Mouse (Mus musculus) limb, embryonic 10.5 days (tissue): ENCODE data around the gene Hspa8. TPM values are rescaled to one million over a fixed set of nuclear protein-coding genes. Genes with fewer than 3 reads are reported as not detected.
"Not testable (repeated sequence)": the region's sequence is repeated elsewhere in the genome, so short reads cannot be mapped to it uniquely, and the experiment has no call there.

ENCODE experiments used
- DNase-seq: peaks from one replicate; pipeline ENCODE4 v3.0.0-alpha.2; 2017; ENCODE audit warnings: low spot score
- H3K27ac ChIP-seq: fragments of 300-500 bp; sonication (generic); 2 replicates; pipeline ENCODE4 v1.5.1; 2016; ENCODE audit warnings: mild to moderate bottlenecking
- H3K27me3 ChIP-seq: fragments of 300-500 bp; sonication (generic); 2 replicates; pipeline ENCODE4 v1.6.1; 2016; ENCODE audit warnings: low read depth, mild to moderate bottlenecking; ENCODE audit not compliant: poor library complexity, severe bottlenecking
- H3K36me3 ChIP-seq: fragments of 300-500 bp; sonication (generic); 2 replicates; pipeline ENCODE4 v1.6.1; 2016; ENCODE audit warnings: mild to moderate bottlenecking, moderate library complexity
- H3K4me1 ChIP-seq: fragments of 300-500 bp; sonication (generic); 2 replicates; pipeline ENCODE4 v1.6.1; 2016
- H3K4me3 ChIP-seq: fragments of 300-500 bp; sonication (generic); 2 replicates; pipeline ENCODE4 v1.5.1; 2016; ENCODE audit warnings: mild to moderate bottlenecking, moderate library complexity
- H3K9me3 ChIP-seq: fragments of 300-500 bp; sonication (generic); replicated peaks from 2 replicates; pipeline ENCODE4 v1.6.1; 2016; ENCODE audit warnings: mild to moderate bottlenecking
- WGBS: fragments of 180-500 bp; shearing (Covaris S2); methylation state at CpG from one replicate; pipeline ENCODE4 v1.1.7; 2016; 5-methylcytosine and 5-hydroxymethylcytosine counted together
- polyA plus RNA-seq: library from polyadenylated mRNA; unstranded; fragments of >200 nt; fragmentation: Nextera tagmentation; extraction: Ambion mirVana; gene quantifications from 2 replicates; pipeline ENCODE4 v1.2.1, GENCODE M21; 2016

The Hspa8 gene
- polyA plus RNA-seq: 3,450 and 4,164 TPM in 2 replicates

DNA sequence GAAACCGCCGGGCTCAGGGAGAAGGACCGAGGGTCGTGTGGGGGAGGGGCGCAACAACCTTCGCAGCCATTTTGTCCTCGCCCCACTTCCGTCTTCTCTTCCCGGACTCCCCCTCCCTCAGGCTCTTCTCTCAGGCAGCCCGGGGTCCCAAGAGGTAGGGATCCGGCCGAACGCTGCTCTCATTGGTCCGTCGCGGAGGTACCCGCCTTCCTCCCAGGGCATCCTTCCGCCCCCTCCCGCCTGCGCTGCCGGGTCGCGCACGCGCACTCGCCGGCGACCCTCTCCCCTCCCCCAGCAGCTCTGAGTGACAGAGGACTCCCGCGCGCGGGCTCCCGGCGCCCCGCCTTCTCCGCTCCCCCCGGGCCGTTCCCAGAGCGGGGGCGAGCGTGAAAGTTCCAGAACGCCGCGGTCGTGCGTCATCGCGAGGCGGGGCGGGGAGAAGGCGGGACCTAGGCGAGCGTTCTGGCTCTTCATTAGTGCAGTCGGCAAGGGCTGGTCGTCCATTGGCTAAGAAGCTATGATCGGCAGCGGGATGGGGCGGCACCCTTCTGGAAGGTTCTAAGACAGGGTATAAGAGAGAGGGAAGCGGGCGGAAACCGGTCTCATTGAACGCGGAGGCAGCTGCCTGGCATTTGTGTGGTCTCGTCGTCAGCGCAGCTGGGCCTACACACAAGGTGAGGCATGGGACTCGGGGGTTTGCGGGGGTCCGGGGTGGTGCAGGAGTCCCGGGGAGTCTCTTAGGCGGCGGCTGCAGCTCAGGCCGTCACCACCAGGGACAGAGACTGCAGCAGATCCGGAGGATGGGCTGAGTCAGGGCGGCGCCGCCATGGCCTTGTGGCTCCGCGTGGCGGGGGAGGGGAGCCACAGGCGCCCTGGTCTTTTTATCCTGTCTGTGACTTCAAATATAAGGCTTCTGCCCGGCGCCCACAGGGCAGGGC lies at the start of gene Hspa8:
TSS of gene Hspa8 (plus strand) at position 310 of the 938 bp plus-strand sequence.
- no peaks in the 10 kb centered on the region for H3K9me3 ChIP-seq
- peak; percentile 100 for DNase-seq
- H3K4me3 ChIP-seq: peak within 1 kb of the TSS; percentile 87
- H3K4me1 ChIP-seq: peaks cover 22% of the 10 kb centered on the region
- peak within 1 kb of the TSS; percentile 97 for H3K27ac ChIP-seq
- peaks cover 44% of the 10 kb centered on the region for H3K36me3 ChIP-seq
- H3K27me3 ChIP-seq: no peaks in the 10 kb centered on the region
- whole genome bisulfite sequencing: under 1% methylated on average over 80 of the region's 83 CpGs

GRCm38 (mm10) chr9:40751749-40752148 lies 49.0 kb upstream of the Hspa8 start:
- Histone ChIP-seq H3K27me3 (no peaks in the 10 kb centered on the region), H3K4me3 (no peak overlapping the region), H3K4me1 (peaks cover 15% of the 10 kb centered on the region), H3K36me3 (peaks cover 15% of the 10 kb centered on the region), H3K9me3 (no peaks in the 10 kb centered on the region), H3K27ac (no peak overlapping the region)
- 74% methylated on average over 3 of the region's 3 CpGs for WGBS
- no peak for DNase-seq

DNA sequence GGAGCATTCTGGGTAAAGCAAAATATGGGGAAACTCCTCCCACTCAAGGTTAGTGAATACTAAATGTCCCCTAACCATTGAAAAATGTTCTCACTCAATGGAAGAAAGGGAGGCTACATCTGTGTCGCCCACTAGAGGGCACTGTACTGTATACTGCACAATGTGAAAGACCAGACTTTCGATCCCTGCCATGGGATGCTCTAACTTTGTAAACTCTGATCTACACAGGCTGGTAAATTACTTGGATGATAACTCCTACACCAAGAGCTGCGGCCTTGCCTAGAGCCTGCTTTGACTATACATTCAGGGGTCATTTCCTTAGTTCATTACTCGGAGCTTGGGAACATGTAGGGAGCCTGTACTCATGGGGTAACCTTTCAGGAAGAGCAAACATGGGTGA lies 44.4 kb upstream of the Hspa8 start:
- H3K4me3 ChIP-seq: no peak overlapping the region
- peaks cover 10% of the 10 kb centered on the region for H3K36me3 ChIP-seq
- 22% methylated on average over 4 of the region's 4 CpGs for WGBS
- DNase-seq: peak; percentile 72
- peaks cover 24% of the 10 kb centered on the region for H3K4me1 ChIP-seq
- H3K9me3 ChIP-seq: no peaks in the 10 kb centered on the region
- H3K27ac ChIP-seq: peak overlapping the region; percentile 76
- H3K27me3 ChIP-seq: no peaks in the 10 kb centered on the region

DNA sequence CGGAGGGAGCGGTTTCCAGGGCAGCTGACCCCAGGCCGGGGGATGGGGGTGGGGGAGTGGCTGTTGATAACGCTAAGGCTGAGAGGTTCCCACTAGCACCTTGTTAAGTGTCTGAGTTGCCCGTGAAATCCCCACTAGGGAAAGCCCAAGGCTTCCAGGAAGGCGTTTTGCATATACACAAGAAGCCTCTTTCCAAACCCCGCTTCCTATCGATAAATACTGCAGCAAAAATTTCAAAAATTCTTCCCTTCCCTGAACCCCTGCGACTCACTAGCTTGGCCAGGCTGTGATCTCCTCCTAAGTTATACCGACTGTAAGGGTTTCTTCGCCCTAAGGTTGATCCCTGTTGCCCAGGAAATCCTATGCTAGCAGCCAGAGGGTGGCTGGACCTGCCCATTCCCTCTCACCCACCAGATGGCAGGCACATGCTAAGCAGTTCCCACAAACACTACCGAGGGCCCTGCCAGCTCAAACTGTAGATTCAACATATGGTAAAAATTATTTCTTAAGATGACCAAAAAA lies 43.6 kb upstream of the Hspa8 start:
- Histone ChIP-seq H3K9me3 (no peaks in the 10 kb centered on the region), H3K36me3 (peaks cover 17% of the 10 kb centered on the region), H3K4me3 (peak overlapping the region; percentile 43), H3K4me1 (peaks cover 20% of the 10 kb centered on the region), H3K27me3 (no peaks in the 10 kb centered on the region), H3K27ac (peak overlapping the region; percentile 76)
- WGBS: 17% methylated on average over 12 of the region's 12 CpGs
- DNase-seq: peak; percentile 82

DNA sequence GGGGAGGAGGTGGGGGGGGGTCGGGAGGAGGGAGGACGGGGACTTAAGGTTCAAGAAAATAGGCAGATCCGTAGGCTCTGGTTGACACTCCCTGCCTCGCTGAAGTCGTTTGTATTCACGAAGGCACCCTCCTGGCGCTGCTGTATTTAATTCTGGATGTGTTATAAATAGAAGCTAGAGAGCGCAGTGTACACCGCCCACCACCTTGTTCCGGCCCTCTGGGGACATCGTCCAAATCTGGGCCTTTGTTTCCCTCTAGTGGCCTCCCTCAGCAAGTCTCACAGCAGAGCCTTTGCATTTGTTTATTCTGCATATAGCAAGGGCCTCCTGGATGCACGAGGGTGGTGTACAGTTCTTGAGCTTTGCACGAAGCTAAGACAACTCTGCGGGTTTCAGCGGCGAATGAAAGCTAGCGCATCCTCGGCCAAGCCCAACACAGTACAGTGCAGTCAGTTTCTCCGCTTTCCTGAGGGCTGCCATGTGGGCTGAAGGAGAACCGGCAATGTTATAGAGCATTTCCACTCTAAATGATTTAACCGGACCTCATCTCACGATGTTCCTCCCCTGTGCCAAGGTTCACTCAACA lies 43.0 kb upstream of the Hspa8 start:
- Histone ChIP-seq H3K36me3 (peaks cover 22% of the 10 kb centered on the region), H3K27ac (peak overlapping the region; percentile 76), H3K9me3 (no peaks in the 10 kb centered on the region), H3K4me3 (peak overlapping the region; percentile 43), H3K27me3 (no peaks in the 10 kb centered on the region), H3K4me1 (peaks cover 20% of the 10 kb centered on the region)
- 15% methylated on average over 22 of the region's 22 CpGs for WGBS
- DNase-seq: peak; percentile 71

DNA sequence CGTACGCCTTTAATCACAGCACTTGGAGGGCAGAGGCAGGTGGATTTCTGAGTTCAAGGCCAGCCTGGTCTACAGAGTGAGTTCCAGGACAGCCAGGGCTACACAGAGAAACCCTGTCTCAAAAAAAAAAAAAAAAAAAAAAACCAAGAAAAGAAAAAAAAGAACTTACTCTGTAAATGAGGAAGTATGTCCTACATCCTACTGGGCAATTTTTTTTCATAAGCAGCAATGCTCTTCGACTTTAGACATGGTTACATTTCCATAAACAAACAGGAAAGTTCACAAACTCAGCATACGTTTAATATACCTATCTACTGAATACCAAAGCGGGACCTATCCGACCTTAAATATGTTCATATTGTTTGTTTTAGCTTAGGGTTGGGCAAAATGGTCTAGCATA lies 38.4 kb upstream of the Hspa8 start:
- DNase-seq: no peak
- Histone ChIP-seq H3K9me3 (no peaks in the 10 kb centered on the region), H3K27ac (no peak overlapping the region), H3K4me3 (no peak overlapping the region), H3K36me3 (peaks cover 65% of the 10 kb centered on the region), H3K27me3 (no peaks in the 10 kb centered on the region), H3K4me1 (peaks cover 8% of the 10 kb centered on the region)
- WGBS: 93% methylated on average over 6 of the region's 6 CpGs

GRCm38 (mm10) chr9:40764887-40765580 lies 35.8 kb upstream of the Hspa8 start:
- H3K9me3 ChIP-seq: no peaks in the 10 kb centered on the region
- no peak for DNase-seq
- peaks cover 76% of the 10 kb centered on the region for H3K36me3 ChIP-seq
- peaks cover 5% of the 10 kb centered on the region; the same call in 1 of the 2 replicates for H3K4me1 ChIP-seq
- 92% methylated on average over 8 of the region's 9 CpGs for whole genome bisulfite sequencing
- H3K27me3 ChIP-seq: no peaks in the 10 kb centered on the region
- H3K4me3 ChIP-seq: no peak overlapping the region
- H3K27ac ChIP-seq: no peak overlapping the region

DNA sequence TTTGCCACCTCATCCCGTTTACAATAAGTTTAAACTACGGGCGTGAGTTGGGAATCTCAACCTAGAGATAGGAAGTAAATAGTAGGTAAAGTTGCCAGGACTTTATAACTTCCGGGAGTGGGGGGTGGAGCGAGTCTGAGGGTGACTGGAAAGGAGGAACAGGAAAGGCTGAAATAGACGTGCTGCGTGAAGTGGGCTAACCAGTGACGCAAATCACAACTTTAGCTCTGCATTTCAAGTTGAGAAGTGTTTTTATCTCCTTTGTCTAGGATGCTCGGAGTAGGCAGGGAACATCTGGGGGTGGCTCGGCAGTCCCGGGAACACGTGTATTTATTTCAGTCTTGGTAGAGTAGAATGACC lies 35.2 kb upstream of the Hspa8 start:
- no peak overlapping the region for H3K27ac ChIP-seq
- no peaks in the 10 kb centered on the region for H3K27me3 ChIP-seq
- H3K4me3 ChIP-seq: no peak overlapping the region
- 80% methylated on average over 12 of the region's 12 CpGs for WGBS
- no peak for DNase-seq
- no peaks in the 10 kb centered on the region for H3K9me3 ChIP-seq
- peaks cover 77% of the 10 kb centered on the region for H3K36me3 ChIP-seq
- peaks cover 5% of the 10 kb centered on the region for H3K4me1 ChIP-seq

GRCm38 (mm10) chr9:40766058-40766605 lies 34.7 kb upstream of the Hspa8 start:
- H3K27me3 ChIP-seq: no peaks in the 10 kb centered on the region
- no peaks in the 10 kb centered on the region for H3K9me3 ChIP-seq
- H3K27ac ChIP-seq: no peak overlapping the region
- H3K4me3 ChIP-seq: no peak overlapping the region
- peaks cover 77% of the 10 kb centered on the region for H3K36me3 ChIP-seq
- no peak for DNase-seq
- 75% methylated on average over 7 of the region's 7 CpGs for WGBS
- H3K4me1 ChIP-seq: peaks cover 5% of the 10 kb centered on the region

DNA sequence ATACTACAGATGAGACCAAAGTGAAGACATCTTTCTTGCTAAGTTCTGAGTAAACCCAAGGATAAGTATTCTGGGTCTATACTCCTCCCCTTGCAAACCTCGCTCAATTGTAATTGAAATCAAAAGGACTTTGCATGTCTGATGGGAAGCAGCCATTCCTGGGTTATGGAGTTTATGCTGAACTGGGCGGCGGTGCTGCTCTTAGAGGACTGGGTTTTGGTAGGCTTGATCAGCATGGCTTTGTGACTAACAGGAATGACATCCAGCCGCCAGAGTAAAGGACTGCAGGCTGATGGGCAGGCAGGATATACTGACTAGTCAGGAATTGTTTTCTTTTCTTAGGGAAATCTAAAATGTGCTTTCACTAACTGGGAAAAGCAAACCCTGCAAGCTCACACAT lies 32.8 kb upstream of the Hspa8 start:
- H3K36me3 ChIP-seq: peaks cover 77% of the 10 kb centered on the region
- WGBS: 88% methylated on average over 4 of the region's 4 CpGs

GRCm38 (mm10) chr9:40772246-40772645 lies 28.5 kb upstream of the Hspa8 start:
- no peak for DNase-seq
- no peaks in the 10 kb centered on the region for H3K9me3 ChIP-seq
- no peak overlapping the region for H3K4me3 ChIP-seq
- no peak overlapping the region for H3K27ac ChIP-seq
- no peaks in the 10 kb centered on the region for H3K27me3 ChIP-seq
- H3K4me1 ChIP-seq: peaks cover 7% of the 10 kb centered on the region
- peaks cover 77% of the 10 kb centered on the region for H3K36me3 ChIP-seq
- 82% methylated on average over 13 of the region's 13 CpGs for WGBS

More for the DNA sequence above, 32.8 kb upstream of the Hspa8 start:
- Histone ChIP-seq H3K4me1 (peaks cover 5% of the 10 kb centered on the region), H3K27ac (no peak overlapping the region), H3K9me3 (no peaks in the 10 kb centered on the region), H3K4me3 (no peak overlapping the region), H3K27me3 (no peaks in the 10 kb centered on the region)
- DNase-seq: no peak

DNA sequence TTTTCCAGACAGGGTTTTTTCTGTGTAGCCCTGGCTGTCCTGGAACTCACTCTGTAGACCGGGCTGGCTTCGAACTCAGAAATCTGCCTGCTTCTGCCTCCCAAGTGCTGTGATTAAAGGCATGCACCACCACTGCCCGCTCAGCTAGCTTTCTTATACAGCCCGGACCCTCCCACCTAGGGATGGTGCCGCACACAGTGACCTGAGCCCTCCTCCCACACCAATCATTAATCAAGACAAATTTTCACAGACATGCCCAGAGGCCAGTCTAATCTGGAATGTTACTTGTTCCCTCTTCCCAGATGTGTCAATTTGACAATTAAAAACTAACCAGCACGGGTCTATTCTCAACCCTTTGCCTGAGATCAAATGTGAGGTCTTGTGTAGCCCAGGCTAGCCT lies 27.6 kb upstream of the Hspa8 start:
- not testable (repeated sequence) for H3K27ac ChIP-seq, DNase-seq, H3K27me3 ChIP-seq, H3K4me3 ChIP-seq, H3K9me3 ChIP-seq, H3K4me1 ChIP-seq
- H3K36me3 ChIP-seq: peaks cover 74% of the 10 kb centered on the region
- 84% methylated on average over 6 of the region's 6 CpGs for WGBS
